Mouse (Mus musculus) embryonic facial prominence, embryonic 11.5 days (tissue): ENCODE results near the gene 5330417C22Rik. TPM values are rescaled to one million over a fixed set of nuclear protein-coding genes. Genes with fewer than 3 reads are reported as not detected.

Experiments used
- ATAC-seq: fragments of 200-750 bp; cut with Nextera tagmentation; replicated peaks from 2 replicates; pipeline ENCODE4 v1.8.0; 2017; ENCODE audit warnings: low read depth; ENCODE audit not compliant: insufficient number of reproducible peaks, low FRiP score, low TSS enrichment
- DNase-seq: peaks from one replicate; pipeline ENCODE4 v3.0.0-alpha.2; 2015; ENCODE audit warnings: low spot score
- H3K27ac ChIP-seq: fragments of 300-500 bp; sonication (generic); replicated peaks from 2 replicates; pipeline ENCODE4 v1.5.1; 2014; ENCODE audit warnings: mild to moderate bottlenecking, low read depth, low read length, control low read depth
- H3K27me3 ChIP-seq: fragments of 300-500 bp; sonication (generic); 2 replicates; pipeline ENCODE4 v1.6.1; 2014; ENCODE audit warnings: mild to moderate bottlenecking, low read length, moderate library complexity, mixed read lengths; ENCODE audit not compliant: control insufficient read depth, insufficient read depth
- H3K36me3 ChIP-seq: fragments of 300-500 bp; sonication (generic); replicated peaks from 2 replicates; pipeline ENCODE4 v1.6.1; 2014; ENCODE audit warnings: low read depth, mild to moderate bottlenecking, low read length, moderate library complexity, mixed read lengths; ENCODE audit not compliant: control insufficient read depth, insufficient read depth
- H3K4me1 ChIP-seq: fragments of 300-500 bp; sonication (generic); 2 replicates; pipeline ENCODE4 v1.6.1; 2014; ENCODE audit warnings: low read length, mixed read lengths; ENCODE audit not compliant: control insufficient read depth, insufficient read depth
- H3K4me2 ChIP-seq: fragments of 300-500 bp; sonication (generic); 2 replicates; pipeline ENCODE4 v1.6.1; 2014; ENCODE audit warnings: low read depth, mild to moderate bottlenecking, control low read depth, low read length, moderate library complexity
- H3K4me3 ChIP-seq: fragments of 300-500 bp; sonication (generic); 2 replicates; pipeline ENCODE4 v1.5.1; 2014; ENCODE audit warnings: low read depth, low read length, control low read depth
- H3K9ac ChIP-seq: fragments of 300-500 bp; sonication (generic); replicated peaks from 2 replicates; pipeline ENCODE4 v1.6.1; 2014; ENCODE audit warnings: mild to moderate bottlenecking, control low read depth, low read length
- H3K9me3 ChIP-seq: fragments of 300-500 bp; sonication (generic); replicated peaks from 2 replicates; pipeline ENCODE4 v1.6.1; 2016; ENCODE audit warnings: mild to moderate bottlenecking, low read length, inconsistent platforms, mixed read lengths; ENCODE audit not compliant: control insufficient read depth
- WGBS: fragments of 180-500 bp; shearing (Covaris S2); extraction: QIAGEN DNeasy Blood & Tissue Kit; methylation state at CpG from one replicate; pipeline ENCODE4 v1.1.7; 2014; 5-methylcytosine and 5-hydroxymethylcytosine counted together
- polyA plus RNA-seq: library from polyadenylated mRNA; unstranded; fragments of >200 nt; fragmentation: Nextera tagmentation; extraction: Ambion mirVana; gene quantifications from 2 replicates; pipeline ENCODE4 v1.2.1, GENCODE M21; 2014

5330417C22Rik gene
- polyA plus RNA-seq, 1 experiment from 2014 or later = 0.48 TPM

GRCm38 (mm10) chr3:108542299-108542698 is 6.0 kb upstream of the 5330417C22Rik start:
- H3K9ac ChIP-seq = no peak overlapping the region
- H3K4me3 ChIP-seq = no peak overlapping the region
- no peaks in the 10 kb centered on the region for H3K36me3 ChIP-seq
- H3K27ac ChIP-seq = no peak overlapping the region
- no peak for DNase-seq
- no peaks in the 10 kb centered on the region for H3K9me3 ChIP-seq
- no peak overlapping the region for H3K4me2 ChIP-seq
- 82% methylated on average over 11 of the region's 11 CpGs for WGBS
- no peaks in the 10 kb centered on the region for H3K4me1 ChIP-seq
- H3K27me3 ChIP-seq = no peaks in the 10 kb centered on the region
- no peak for ATAC-seq

DNA sequence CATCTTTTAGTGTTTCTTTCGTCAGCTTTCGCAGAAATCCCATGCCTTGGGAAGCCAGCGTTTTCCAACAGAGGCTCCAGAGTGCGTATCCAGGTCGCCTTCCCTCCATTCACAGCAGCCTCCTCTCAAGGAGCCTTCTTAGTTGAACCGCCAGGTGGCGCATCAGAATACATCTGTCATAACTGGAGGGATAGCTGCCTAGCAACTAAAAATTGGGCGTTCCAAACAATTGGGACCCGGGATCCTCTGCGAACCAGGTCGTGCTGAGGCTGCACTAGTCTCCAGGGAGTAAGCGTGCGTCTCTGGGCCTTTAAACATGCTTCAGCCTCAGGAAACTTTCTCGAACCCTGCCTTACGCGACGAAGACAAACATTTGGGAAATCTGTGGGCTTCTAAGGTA is 967 bp upstream of the 5330417C22Rik start:
- H3K36me3 ChIP-seq = no peaks in the 10 kb centered on the region
- no peaks in the 10 kb centered on the region for H3K4me1 ChIP-seq
- H3K27ac ChIP-seq = no peak overlapping the region
- no peak overlapping the region; the same call in 1 of the 2 replicates for H3K4me3 ChIP-seq
- H3K27me3 ChIP-seq = peaks cover 10% of the 10 kb centered on the region
- peak overlapping the region; percentile 32 for H3K4me2 ChIP-seq
- ATAC-seq (peak; percentile 76), DNase-seq (peak; percentile 96)
- 4% methylated on average over 17 of the region's 17 CpGs for WGBS
- no peak overlapping the region for H3K9ac ChIP-seq
- H3K9me3 ChIP-seq = no peaks in the 10 kb centered on the region

GRCm38 (mm10) chr3:108535896-108536516 is 330 bp downstream of the 5330417C22Rik start:
- DNase-seq = no peak
- Histone ChIP-seq H3K4me1 (no peaks in the 10 kb centered on the region), H3K4me3 (peak overlapping the region; percentile 39), H3K27me3 (peaks cover 10% of the 10 kb centered on the region), H3K9me3 (no peaks in the 10 kb centered on the region), H3K36me3 (no peaks in the 10 kb centered on the region), H3K27ac (no peak overlapping the region), H3K9ac (no peak overlapping the region), H3K4me2 (peak overlapping the region; percentile 89)
- ATAC-seq = no peak; the same call in 1 of the 2 replicates
- WGBS = 5% methylated on average over 15 of the region's 15 CpGs

DNA sequence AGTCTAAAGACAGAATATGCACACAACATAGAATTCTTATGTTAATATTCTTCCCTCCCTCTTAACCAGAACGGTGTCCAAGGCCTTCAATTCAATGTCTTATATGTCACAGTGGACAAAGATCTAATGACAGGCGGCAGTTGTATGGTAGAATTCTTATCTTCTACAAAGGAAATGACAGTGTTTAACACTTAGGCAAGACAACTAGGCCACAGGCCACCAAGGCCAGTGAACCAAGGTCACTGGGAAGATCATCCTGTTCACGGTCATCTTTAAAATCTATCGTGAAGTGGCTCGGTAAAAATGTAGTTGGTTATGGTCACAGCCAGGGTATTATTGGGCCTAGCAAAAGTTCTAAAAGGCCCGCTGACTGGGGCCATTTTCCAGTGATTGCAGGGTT is 2.4 kb downstream of the 5330417C22Rik start, which contains the start of gene 1700013F07Rik:
TSS of gene 1700013F07Rik (plus strand) at position 200 of the 400 bp plus-strand sequence.
- no peak within 1 kb of the TSS for H3K4me3 ChIP-seq
- no peaks in the 10 kb centered on the region for H3K9me3 ChIP-seq
- H3K36me3 ChIP-seq = no peaks in the 10 kb centered on the region
- peaks cover 10% of the 10 kb centered on the region for H3K27me3 ChIP-seq
- H3K27ac ChIP-seq = no peak within 1 kb of the TSS
- no peak within 1 kb of the TSS for H3K4me2 ChIP-seq
- DNase-seq (no peak), ATAC-seq (no peak)
- no peaks in the 10 kb centered on the region for H3K4me1 ChIP-seq
- 87% methylated on average over 6 of the region's 6 CpGs for WGBS
- no peak within 1 kb of the TSS for H3K9ac ChIP-seq

DNA sequence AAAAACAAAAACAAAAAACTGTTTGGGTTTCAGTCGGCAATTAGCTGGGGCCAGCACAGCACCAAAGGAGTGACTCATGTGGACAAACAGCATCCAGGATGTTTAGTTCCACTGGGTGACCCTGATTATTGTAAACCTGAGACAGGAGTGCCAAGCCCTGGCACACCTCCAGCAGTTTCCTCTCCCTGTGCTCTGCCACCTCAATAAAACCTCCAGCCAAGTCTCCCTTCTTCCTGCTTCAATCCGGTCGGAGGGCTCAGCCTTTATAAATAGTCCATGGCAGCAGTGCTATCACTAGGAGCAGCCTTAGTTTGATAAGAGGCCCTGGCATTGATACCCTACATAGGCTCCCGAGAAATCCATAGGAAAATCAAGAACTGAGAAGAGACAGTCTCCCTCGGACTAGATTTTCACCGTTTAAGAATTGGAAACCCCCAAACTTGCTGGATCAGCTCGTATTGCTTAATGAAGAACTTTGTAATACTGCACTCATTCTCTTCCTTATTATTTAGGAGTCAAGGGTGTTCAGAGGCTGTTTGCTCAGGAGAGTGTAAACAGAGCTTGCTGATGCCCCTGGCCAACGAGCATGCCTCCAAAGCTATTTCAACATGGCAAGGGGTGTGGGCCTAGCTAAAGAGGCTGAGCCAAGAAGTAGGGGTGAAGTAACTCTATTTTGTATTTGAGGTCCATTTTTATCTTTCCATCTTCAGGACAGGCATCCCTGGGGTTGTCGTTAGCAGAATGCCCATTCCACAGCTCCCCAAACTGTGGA is 3.0 kb downstream of the 5330417C22Rik start:
- no peak for ATAC-seq

GRCm38 (mm10) chr3:108528489-108528888 is 7.8 kb downstream of the 5330417C22Rik start:
- no peaks in the 10 kb centered on the region for H3K36me3 ChIP-seq
- no peaks in the 10 kb centered on the region for H3K9me3 ChIP-seq
- H3K4me1 ChIP-seq = no peaks in the 10 kb centered on the region
- no peaks in the 10 kb centered on the region for H3K27me3 ChIP-seq
- H3K27ac ChIP-seq = no peak overlapping the region
- H3K9ac ChIP-seq = no peak overlapping the region
- ATAC-seq (no peak), DNase-seq (no peak)
- WGBS = 91% methylated on average over 8 of the region's 8 CpGs
- H3K4me3 ChIP-seq = no peak overlapping the region
- H3K4me2 ChIP-seq = no peak overlapping the region

More for the DNA sequence above, 3.0 kb downstream of the 5330417C22Rik start:
- no peak for DNase-seq
- no peak overlapping the region for H3K9ac ChIP-seq
- H3K9me3 ChIP-seq = no peaks in the 10 kb centered on the region
- H3K27ac ChIP-seq = no peak overlapping the region
- no peaks in the 10 kb centered on the region for H3K4me1 ChIP-seq
- H3K27me3 ChIP-seq = peaks cover 10% of the 10 kb centered on the region
- no peaks in the 10 kb centered on the region for H3K36me3 ChIP-seq
- WGBS = 80% methylated on average over 9 of the region's 9 CpGs
- H3K4me3 ChIP-seq = no peak overlapping the region
- no peak overlapping the region for H3K4me2 ChIP-seq

- ATAC-seq (no peak), DNase-seq (no peak)
- Histone ChIP-seq H3K9me3 (no peaks in the 10 kb centered on the region), H3K36me3 (no peaks in the 10 kb centered on the region), H3K27ac (no peak overlapping the region), H3K4me3 (no peak overlapping the region), H3K27me3 (no peaks in the 10 kb centered on the region), H3K4me1 (no peaks in the 10 kb centered on the region), H3K9ac (no peak overlapping the region), H3K4me2 (no peak overlapping the region)
- 94% methylated on average over 4 of the region's 4 CpGs for WGBS
These were observed 12.9 kb downstream of the 5330417C22Rik start for GRCm38 (mm10) chr3:108523415-108523814.

GRCm38 (mm10) chr3:108518276-108518675 is 18.1 kb downstream of the 5330417C22Rik start:
- no peak for ATAC-seq
- no peak for DNase-seq
- no peak overlapping the region for H3K4me3 ChIP-seq
- H3K36me3 ChIP-seq = no peaks in the 10 kb centered on the region
- no peaks in the 10 kb centered on the region for H3K27me3 ChIP-seq
- 65% methylated on average over 4 of the region's 4 CpGs for WGBS
- no peak overlapping the region for H3K9ac ChIP-seq
- no peaks in the 10 kb centered on the region for H3K9me3 ChIP-seq
- no peak overlapping the region for H3K4me2 ChIP-seq
- H3K27ac ChIP-seq = no peak overlapping the region
- H3K4me1 ChIP-seq = no peaks in the 10 kb centered on the region
